Mouse (Mus musculus): Measurements from ENCODE around the gene Dact3.

DNA sequence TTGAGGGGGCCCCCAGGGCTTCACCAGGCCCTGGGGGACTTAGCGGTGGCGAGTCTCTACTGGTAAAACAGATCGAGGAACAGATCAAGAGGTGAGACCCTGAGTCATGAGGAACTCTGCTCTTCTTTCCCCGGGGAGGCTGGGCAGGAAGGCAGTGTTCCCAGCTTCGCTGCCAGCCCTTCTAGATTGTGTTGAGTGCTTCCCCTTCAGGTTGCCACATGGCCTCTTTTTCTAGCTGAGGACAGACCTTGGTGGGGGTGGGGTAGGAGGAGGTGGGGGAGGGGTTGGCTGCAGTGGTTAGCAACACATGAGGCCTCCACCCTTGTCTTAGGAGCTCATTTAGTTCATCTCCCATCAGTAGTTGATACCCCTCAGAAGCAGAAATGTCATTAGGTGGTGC is 48.5 kb upstream of the Dact3 start:
- TF ChIP-seq POLR2A (IDR thresholded peaks at IDR 0.05; ENCODE audit: low read depth, low read length) (no peak), CTCF (IDR thresholded peaks at IDR 0.05; ENCODE audit: borderline replicate concordance, insufficient read depth, low read length) (no peak)
